Mouse (Mus musculus): ENCODE data around the gene Abhd17a. TPM values are rescaled to one million over a fixed set of nuclear protein-coding genes. Genes with fewer than 3 reads are reported as not detected.

Abhd17a gene
- polyA plus RNA-seq, 1 experiment from 2014 or later = 130 TPM

- peak; percentile 98 for ATAC-seq
- Histone ChIP-seq H3K4me3 (ENCODE audit: low read length) (peak within 1 kb of the TSS; percentile 73), H3K4me2 (ENCODE audit: low read length) (peak within 1 kb of the TSS; percentile 96), H3K36me3 (ENCODE audit: control insufficient read depth, insufficient read depth, low read length) (peaks cover 15% of the 10 kb centered on the region), H3K27me3 (replicated peaks; ENCODE audit: control insufficient read depth, insufficient read depth, low read length) (no peaks in the 10 kb centered on the region), H3K9me3 (ENCODE audit: control insufficient read depth, low read length) (no peaks in the 10 kb centered on the region), H3K9ac (ENCODE audit: low read depth, low read length) (peak within 1 kb of the TSS; percentile 81), H3K27ac (ENCODE audit: low read depth, low read length) (peak within 1 kb of the TSS; percentile 94), H3K4me1 (ENCODE audit: control insufficient read depth, insufficient read depth, low read depth, low read length) (peaks cover 17% of the 10 kb centered on the region)
- under 1% methylated on average over 54 of the region's 54 CpGs for WGBS
Measured at GRCm38 (mm10) chr10:80602698-80603325, 12.7 kb upstream of the Abhd17a start, which contains the start of the genes Scamp4 and Adat3. Scamp4 (plus strand) TSS chr10:80602872. Adat3 (plus strand) TSS chr10:80602880.

- no peaks in the 10 kb centered on the region for H3K27me3 ChIP-seq (replicated peaks; ENCODE audit: control insufficient read depth, insufficient read depth, low read length)
- H3K4me3 ChIP-seq (ENCODE audit: low read length) = no peak overlapping the region
- H3K9me3 ChIP-seq (ENCODE audit: control insufficient read depth, low read length) = no peaks in the 10 kb centered on the region
- no peak for ATAC-seq
- H3K4me1 ChIP-seq (ENCODE audit: control insufficient read depth, insufficient read depth, low read depth, low read length) = no peaks in the 10 kb centered on the region
- no peak overlapping the region for H3K4me2 ChIP-seq (ENCODE audit: low read length)
- H3K36me3 ChIP-seq (ENCODE audit: control insufficient read depth, insufficient read depth, low read length) = no peaks in the 10 kb centered on the region
- WGBS = 45% methylated on average over 4 of the region's 4 CpGs
- H3K27ac ChIP-seq (ENCODE audit: low read depth, low read length) = no peak overlapping the region
- H3K9ac ChIP-seq (ENCODE audit: low read depth, low read length) = no peak overlapping the region
Measured at GRCm38 (mm10) chr10:80596318-80596717, 6.2 kb upstream of the Abhd17a start.

- peak overlapping the region; percentile 75 for H3K27ac ChIP-seq (ENCODE audit: low read depth, low read length)
- peak overlapping the region; percentile 94 for H3K4me2 ChIP-seq (ENCODE audit: low read length)
- no peaks in the 10 kb centered on the region for H3K27me3 ChIP-seq (replicated peaks; ENCODE audit: control insufficient read depth, insufficient read depth, low read length)
- ATAC-seq = no peak
- H3K9me3 ChIP-seq (ENCODE audit: control insufficient read depth, low read length) = no peaks in the 10 kb centered on the region
- no peaks in the 10 kb centered on the region for H3K36me3 ChIP-seq (ENCODE audit: control insufficient read depth, insufficient read depth, low read length)
- peak overlapping the region; percentile 92 for H3K9ac ChIP-seq (ENCODE audit: low read depth, low read length)
- WGBS = 20% methylated on average over 12 of the region's 12 CpGs
- peaks cover 21% of the 10 kb centered on the region for H3K4me1 ChIP-seq (ENCODE audit: control insufficient read depth, insufficient read depth, low read depth, low read length)
- peak overlapping the region; percentile 92 for H3K4me3 ChIP-seq (ENCODE audit: low read length)
Measured at GRCm38 (mm10) chr10:80589127-80589878, 838 bp downstream of the Abhd17a start.

- no peak overlapping the region for H3K4me3 ChIP-seq (ENCODE audit: low read length)
- no peaks in the 10 kb centered on the region for H3K9me3 ChIP-seq (ENCODE audit: control insufficient read depth, low read length)
- no peak overlapping the region for H3K9ac ChIP-seq (ENCODE audit: low read depth, low read length)
- H3K27ac ChIP-seq (ENCODE audit: low read depth, low read length) = no peak overlapping the region
- peaks cover 21% of the 10 kb centered on the region for H3K4me1 ChIP-seq (ENCODE audit: control insufficient read depth, insufficient read depth, low read depth, low read length)
- no peak overlapping the region for H3K4me2 ChIP-seq (ENCODE audit: low read length)
- 33% methylated on average over 4 of the region's 4 CpGs for WGBS
- ATAC-seq = no peak
- H3K27me3 ChIP-seq (replicated peaks; ENCODE audit: control insufficient read depth, insufficient read depth, low read length) = no peaks in the 10 kb centered on the region
- peaks cover 5% of the 10 kb centered on the region for H3K36me3 ChIP-seq (ENCODE audit: control insufficient read depth, insufficient read depth, low read length)
Measured at GRCm38 (mm10) chr10:80587305-80587657, 2.9 kb downstream of the Abhd17a start.

GRCm38 (mm10) chr10:80586407-80587304 lies 3.5 kb downstream of the Abhd17a start:
- Histone ChIP-seq H3K4me1 (ENCODE audit: control insufficient read depth, insufficient read depth, low read depth, low read length) (peaks cover 21% of the 10 kb centered on the region), H3K4me3 (ENCODE audit: low read length) (no peak overlapping the region), H3K36me3 (ENCODE audit: control insufficient read depth, insufficient read depth, low read length) (peaks cover 8% of the 10 kb centered on the region), H3K4me2 (ENCODE audit: low read length) (no peak overlapping the region), H3K27ac (ENCODE audit: low read depth, low read length) (peak overlapping the region; percentile 39; the same call in 1 of the 2 replicates), H3K9me3 (ENCODE audit: control insufficient read depth, low read length) (no peaks in the 10 kb centered on the region), H3K9ac (ENCODE audit: low read depth, low read length) (no peak overlapping the region), H3K27me3 (replicated peaks; ENCODE audit: control insufficient read depth, insufficient read depth, low read length) (no peaks in the 10 kb centered on the region)
- ATAC-seq = no peak
- WGBS = 95% methylated on average over 44 of the region's 51 CpGs

GRCm38 (mm10) chr10:80585581-80585980 lies 4.6 kb downstream of the Abhd17a start:
- no peak overlapping the region; the same call in 1 of the 2 replicates for H3K9ac ChIP-seq (ENCODE audit: low read depth, low read length)
- H3K36me3 ChIP-seq (ENCODE audit: control insufficient read depth, insufficient read depth, low read length) = peaks cover 8% of the 10 kb centered on the region
- H3K9me3 ChIP-seq (ENCODE audit: control insufficient read depth, low read length) = no peaks in the 10 kb centered on the region
- ATAC-seq = no peak
- H3K4me3 ChIP-seq (ENCODE audit: low read length) = no peak overlapping the region
- peaks cover 21% of the 10 kb centered on the region for H3K4me1 ChIP-seq (ENCODE audit: control insufficient read depth, insufficient read depth, low read depth, low read length)
- H3K27me3 ChIP-seq (replicated peaks; ENCODE audit: control insufficient read depth, insufficient read depth, low read length) = no peaks in the 10 kb centered on the region
- no peak overlapping the region for H3K4me2 ChIP-seq (ENCODE audit: low read length)
- WGBS = 96% methylated on average over 8 of the region's 8 CpGs
- no peak overlapping the region for H3K27ac ChIP-seq (ENCODE audit: low read depth, low read length)

GRCm38 (mm10) chr10:80584642-80585552 lies 5.2 kb downstream of the Abhd17a start:
- Histone ChIP-seq H3K9ac (ENCODE audit: low read depth, low read length) (no peak overlapping the region), H3K4me2 (ENCODE audit: low read length) (no peak overlapping the region)

GRCm38 (mm10) chr10:80584045-80584488 lies 6.1 kb downstream of the Abhd17a start:
- Histone ChIP-seq H3K9me3 (ENCODE audit: control insufficient read depth, low read length) (no peaks in the 10 kb centered on the region), H3K4me3 (ENCODE audit: low read length) (no peak overlapping the region), H3K36me3 (ENCODE audit: control insufficient read depth, insufficient read depth, low read length) (peaks cover 8% of the 10 kb centered on the region), H3K27me3 (replicated peaks; ENCODE audit: control insufficient read depth, insufficient read depth, low read length) (no peaks in the 10 kb centered on the region), H3K27ac (ENCODE audit: low read depth, low read length) (no peak overlapping the region), H3K4me2 (ENCODE audit: low read length) (no peak overlapping the region), H3K4me1 (ENCODE audit: control insufficient read depth, insufficient read depth, low read depth, low read length) (peaks cover 15% of the 10 kb centered on the region), H3K9ac (ENCODE audit: low read depth, low read length) (no peak overlapping the region)
- ATAC-seq = no peak
- 63% methylated on average over 12 of the region's 12 CpGs for WGBS

More at GRCm38 (mm10) chr10:80584642-80585552, 5.2 kb downstream of the Abhd17a start:
- no peak overlapping the region for H3K27ac ChIP-seq (ENCODE audit: low read depth, low read length)
- peaks cover 21% of the 10 kb centered on the region for H3K4me1 ChIP-seq (ENCODE audit: control insufficient read depth, insufficient read depth, low read depth, low read length)
- 71% methylated on average over 12 of the region's 12 CpGs for WGBS
- no peaks in the 10 kb centered on the region for H3K27me3 ChIP-seq (replicated peaks; ENCODE audit: control insufficient read depth, insufficient read depth, low read length)
- no peak for ATAC-seq
- peaks cover 8% of the 10 kb centered on the region for H3K36me3 ChIP-seq (ENCODE audit: control insufficient read depth, insufficient read depth, low read length)
- no peak overlapping the region for H3K4me3 ChIP-seq (ENCODE audit: low read length)
- H3K9me3 ChIP-seq (ENCODE audit: control insufficient read depth, low read length) = no peaks in the 10 kb centered on the region

Data from hindbrain, embryonic 16.5 days (tissue).